Mouse (Mus musculus): Measurements from ENCODE around the gene Ino80e. TPM values are rescaled to one million over a fixed set of nuclear protein-coding genes. Genes with fewer than 3 reads are reported as not detected.

Gene Ino80e
- 67.6 and 89.1 TPM in 2 replicates for polyA plus RNA-seq (2012; rRNA removed; ENCODE audit: low replicate concordance)

DNA sequence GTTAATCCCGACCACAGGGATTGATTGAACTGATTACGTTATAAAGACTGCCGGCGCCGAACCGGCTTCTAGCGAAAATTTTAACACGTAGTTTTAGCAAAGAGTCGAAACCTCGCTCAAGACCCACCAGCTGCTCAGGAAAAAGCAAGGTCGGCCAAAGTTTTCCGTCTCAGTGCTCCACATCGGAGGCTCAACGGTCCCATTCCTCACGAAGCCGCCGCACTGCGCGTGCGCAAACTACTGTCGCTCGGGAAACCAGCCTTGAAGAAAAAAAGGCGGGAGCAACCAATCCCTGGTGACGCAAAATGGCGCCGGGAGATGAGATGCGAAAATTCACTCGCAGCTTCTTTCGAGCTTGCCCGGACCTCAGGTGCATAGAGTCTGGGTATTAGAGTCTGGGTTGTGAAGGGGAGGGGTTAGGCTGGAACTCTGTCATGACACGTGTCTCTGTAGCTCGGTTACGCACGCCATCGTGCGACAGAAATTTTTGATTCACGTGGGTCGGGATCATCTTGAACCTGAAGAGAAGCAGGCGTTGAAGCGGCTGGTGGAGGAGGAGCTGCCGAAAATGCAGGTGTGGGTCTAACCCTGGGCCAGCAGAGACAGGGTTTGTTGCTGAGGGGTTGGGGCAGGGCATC is at the start of gene Ino80e:
Gene Ino80e, minus strand, starts transcription at position 231 of the 638 bp plus-strand sequence.

DNA sequence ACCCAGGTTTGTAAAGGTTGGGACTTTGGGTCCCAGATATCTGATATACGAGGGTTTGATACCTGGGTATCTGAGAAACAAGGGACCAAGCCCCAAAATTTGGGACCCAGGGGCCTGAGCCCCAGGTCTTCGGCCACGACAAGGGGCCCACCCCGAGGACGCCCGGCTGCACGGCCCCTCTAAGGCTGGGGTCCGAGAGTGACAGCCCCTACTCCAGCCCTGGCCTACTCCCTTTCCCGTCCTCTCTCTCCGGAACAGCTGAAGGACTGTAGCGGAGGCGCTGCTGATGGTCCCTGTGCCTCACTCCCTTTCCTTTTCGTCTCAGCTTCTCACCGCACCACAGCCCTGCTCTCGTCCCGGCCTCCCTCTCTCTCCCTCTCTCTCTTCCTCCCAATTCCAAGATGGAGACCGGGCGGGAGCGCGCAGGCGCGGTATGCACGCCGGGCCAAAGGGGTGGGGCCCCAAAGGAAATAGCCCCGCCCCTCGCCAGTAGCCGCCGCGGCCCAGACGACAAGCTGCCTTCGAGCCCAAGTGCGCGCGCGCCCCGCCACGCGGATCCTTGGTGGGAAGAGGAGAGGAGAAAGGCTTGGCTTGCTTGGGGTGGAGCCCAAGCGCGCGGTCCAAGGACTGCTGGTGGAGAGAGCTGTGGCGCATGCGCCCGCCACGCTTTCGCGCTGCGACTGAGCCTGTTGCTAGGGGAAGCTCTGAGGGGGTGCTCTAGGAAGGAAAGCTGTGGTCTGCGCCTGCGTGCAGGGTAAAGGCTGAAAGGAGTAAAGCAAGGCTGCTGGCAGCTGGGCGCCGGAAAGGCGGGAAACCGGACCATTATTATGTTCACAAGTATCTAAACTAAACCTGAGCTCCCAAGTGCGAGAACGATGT is 22.3 kb upstream of the Ino80e start, which contains the start of gene Taok2:
Gene Taok2, minus strand, starts transcription at position 418 of the 879 bp plus-strand sequence.

DNA sequence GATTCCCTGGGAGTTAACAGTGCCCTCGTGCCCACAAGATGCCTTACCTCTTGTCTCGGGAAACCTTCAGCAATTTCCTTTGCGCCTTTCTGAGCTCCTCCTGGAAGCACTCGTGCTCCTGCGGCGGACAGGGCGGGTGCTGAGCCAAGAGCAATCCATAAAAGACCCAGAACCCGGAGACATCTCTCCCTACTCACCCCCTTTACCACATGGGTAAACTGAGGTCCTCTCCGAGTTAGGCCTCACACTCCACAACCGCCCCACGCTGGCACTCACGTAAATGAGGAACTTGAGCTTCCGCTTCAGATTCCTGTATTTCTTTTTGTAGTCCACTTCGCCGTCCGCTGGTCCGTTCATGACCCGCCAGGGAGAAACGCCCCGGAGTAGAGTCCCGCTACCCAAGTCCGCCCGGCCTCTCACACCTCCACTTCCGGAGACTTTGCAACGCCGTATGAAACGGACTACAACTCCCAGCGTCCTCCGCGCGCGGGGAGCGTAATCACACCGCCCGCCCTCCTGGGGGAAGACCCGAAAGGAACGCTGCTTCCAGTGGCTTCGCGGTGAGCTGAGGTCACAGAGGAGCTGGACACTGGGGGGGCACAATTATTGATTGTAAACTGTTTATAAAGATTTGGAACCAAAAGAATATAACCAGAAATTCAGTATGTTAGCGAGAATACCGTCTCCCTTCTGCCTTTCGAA is 597 bp downstream of the Ino80e start, which contains the start of gene Hirip3:
Gene Hirip3, plus strand, starts transcription at position 544 of the 702 bp plus-strand sequence.

DNA sequence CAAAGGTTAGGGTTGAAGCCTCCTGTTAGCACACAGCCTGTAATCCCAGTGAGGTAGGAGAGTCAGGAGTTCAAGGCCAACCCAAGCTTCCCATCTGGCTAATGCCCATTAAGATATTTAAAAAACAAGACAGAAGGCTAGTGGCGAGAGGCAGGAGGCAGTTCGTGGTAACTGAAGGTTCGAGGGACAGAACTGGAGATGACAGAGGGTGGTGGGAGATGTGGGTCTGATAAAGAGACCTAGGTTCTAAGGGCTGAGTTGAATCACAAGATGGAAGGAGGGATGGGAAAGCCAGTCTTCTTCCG is 15.1 kb downstream of the Ino80e start, which contains the start of gene Doc2a:
Gene Doc2a, plus strand, starts transcription at position 301 of the 305 bp plus-strand sequence.

DNA sequence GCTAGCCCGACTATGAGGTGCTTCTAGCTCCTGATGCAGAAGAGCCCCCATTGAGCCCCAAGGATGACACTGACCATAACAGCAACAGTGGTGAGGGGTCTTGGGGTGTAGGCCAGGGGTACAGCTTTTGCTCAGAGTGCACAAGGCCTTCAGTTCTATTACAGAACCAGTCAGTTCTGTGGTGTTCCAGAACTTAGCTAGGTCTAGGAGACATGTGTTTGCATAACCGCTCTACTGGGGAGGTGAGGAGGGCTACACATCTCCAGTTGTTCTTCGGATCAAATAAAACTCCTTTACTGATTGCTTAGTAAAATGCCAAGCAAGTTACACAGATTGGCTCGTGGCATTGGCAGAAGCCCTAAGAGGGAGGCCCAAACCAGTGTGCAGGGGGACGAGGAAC is 30.6 kb downstream of the Ino80e start, which contains the start of gene 4930451I11Rik:
Gene 4930451I11Rik, minus strand, starts transcription at position 101 of the 400 bp plus-strand sequence.

Other genes starting within 250 kb of the Ino80e start
- gene Nupr1, start 231.5 kb downstream of the Ino80e start, polyA plus RNA-seq (2012; rRNA removed; ENCODE audit: low replicate concordance) = 40.6 and 61.2 TPM in 2 replicates
- 71.7 and 78.0 TPM in 2 replicates for gene Sgf29, start 213.1 kb downstream of the Ino80e start, polyA plus RNA-seq (2012; rRNA removed; ENCODE audit: low replicate concordance)
- gene Sult1a1, start 185.9 kb downstream of the Ino80e start, polyA plus RNA-seq (2012; rRNA removed; ENCODE audit: low replicate concordance) = 130 and 194 TPM in 2 replicates
- 29.7 and 49.0 TPM in 2 replicates for gene Bola2, start 167.0 kb downstream of the Ino80e start, polyA plus RNA-seq (2012; rRNA removed; ENCODE audit: low replicate concordance)
- 27.3 and 33.4 TPM in 2 replicates for gene Slx1b, start 166.6 kb downstream of the Ino80e start, polyA plus RNA-seq (2012; rRNA removed; ENCODE audit: low replicate concordance)
- 442 and 1,092 TPM in 2 replicates for gene Coro1a, start 154.6 kb downstream of the Ino80e start, polyA plus RNA-seq (2012; rRNA removed; ENCODE audit: low replicate concordance)
- gene Mapk3, start 102.8 kb downstream of the Ino80e start, polyA plus RNA-seq (2012; rRNA removed; ENCODE audit: low replicate concordance) = 204 and 252 TPM in 2 replicates
- gene Gdpd3, start 96.0 kb downstream of the Ino80e start, polyA plus RNA-seq (2012; rRNA removed; ENCODE audit: low replicate concordance) = 40.1 and 57.3 TPM in 2 replicates
- gene Ypel3, start 85.4 kb downstream of the Ino80e start, polyA plus RNA-seq (2012; rRNA removed; ENCODE audit: low replicate concordance) = 391 and 922 TPM in 2 replicates
- gene Tbx6, start 80.9 kb downstream of the Ino80e start, polyA plus RNA-seq (2012; rRNA removed; ENCODE audit: low replicate concordance) = 11.6 and 16.3 TPM in 2 replicates
- gene Ppp4c, start 69.9 kb downstream of the Ino80e start, polyA plus RNA-seq (2012; rRNA removed; ENCODE audit: low replicate concordance) = 180 and 199 TPM in 2 replicates
- gene Fam57b, start 64.7 kb downstream of the Ino80e start, polyA plus RNA-seq (2012; rRNA removed; ENCODE audit: low replicate concordance) = 44.5 and 50.4 TPM in 2 replicates
- not detected in 2 replicates for gene 4930451I11Rik, start 30.7 kb downstream of the Ino80e start, polyA plus RNA-seq (2012; rRNA removed; ENCODE audit: low replicate concordance)
- gene Doc2a, start 15.0 kb downstream of the Ino80e start, polyA plus RNA-seq (2012; rRNA removed; ENCODE audit: low replicate concordance) = 0.04 TPM in 1 of 2 replicates, not detected in the other
- 2.8 and 3.3 TPM in 2 replicates for gene Hirip3, start 405 bp downstream of the Ino80e start, polyA plus RNA-seq (2012; rRNA removed; ENCODE audit: low replicate concordance)
- gene Taok2, start 22.3 kb upstream of the Ino80e start, polyA plus RNA-seq (2012; rRNA removed; ENCODE audit: low replicate concordance) = 75.5 and 171 TPM in 2 replicates
- 96.1 and 130 TPM in 2 replicates for gene Tmem219, start 60.5 kb upstream of the Ino80e start, polyA plus RNA-seq (2012; rRNA removed; ENCODE audit: low replicate concordance)
- gene Kctd13, start 66.5 kb upstream of the Ino80e start, polyA plus RNA-seq (2012; rRNA removed; ENCODE audit: low replicate concordance) = 24.1 and 31.6 TPM in 2 replicates
- 0.20 and 0.35 TPM in 2 replicates for gene Asphd1, start 87.2 kb upstream of the Ino80e start, polyA plus RNA-seq (2012; rRNA removed; ENCODE audit: low replicate concordance)
- 3.1 and 3.5 TPM in 2 replicates for gene Sez6l2, start 88.2 kb upstream of the Ino80e start, polyA plus RNA-seq (2012; rRNA removed; ENCODE audit: low replicate concordance)
- gene Cdipt, start 113.5 kb upstream of the Ino80e start, polyA plus RNA-seq (2012; rRNA removed; ENCODE audit: low replicate concordance) = 251 and 278 TPM in 2 replicates
- gene Cdiptos, start 113.7 kb upstream of the Ino80e start, polyA plus RNA-seq (2012; rRNA removed; ENCODE audit: low replicate concordance) = 0.82 and 3.2 TPM in 2 replicates
- gene Mvp, start 152.2 kb upstream of the Ino80e start, polyA plus RNA-seq (2012; rRNA removed; ENCODE audit: low replicate concordance) = 90.2 and 123 TPM in 2 replicates
- 2.4 and 3.3 TPM in 2 replicates for gene Pagr1b, start 154.1 kb upstream of the Ino80e start, polyA plus RNA-seq (2012; rRNA removed; ENCODE audit: low replicate concordance)
- 0.93 and 1.2 TPM in 2 replicates for gene Pagr1a, start 155.0 kb upstream of the Ino80e start, polyA plus RNA-seq (2012; rRNA removed; ENCODE audit: low replicate concordance)
- gene Gm42742, start 158.7 kb upstream of the Ino80e start, polyA plus RNA-seq (2012; rRNA removed; ENCODE audit: low replicate concordance) = 26.4 and 46.4 TPM in 2 replicates
- gene Prrt2, start 158.8 kb upstream of the Ino80e start, polyA plus RNA-seq (2012; rRNA removed; ENCODE audit: low replicate concordance) = 22.2 and 31.3 TPM in 2 replicates
- 126 and 431 TPM in 2 replicates for gene Maz, start 164.7 kb upstream of the Ino80e start, polyA plus RNA-seq (2012; rRNA removed; ENCODE audit: low replicate concordance)
- gene Kif22, start 180.1 kb upstream of the Ino80e start, polyA plus RNA-seq (2012; rRNA removed; ENCODE audit: low replicate concordance) = 1.8 and 2.1 TPM in 2 replicates
- 0.34 TPM in 1 of 2 replicates, not detected in the other for gene Zg16, start 225.0 kb upstream of the Ino80e start, polyA plus RNA-seq (2012; rRNA removed; ENCODE audit: low replicate concordance)
- 52.3 and 188 TPM in 2 replicates for gene AI467606, start 229.0 kb upstream of the Ino80e start, polyA plus RNA-seq (2012; rRNA removed; ENCODE audit: low replicate concordance)